Mouse (Mus musculus): ENCODE data around the gene Tfpi2. TPM values are rescaled to one million over a fixed set of nuclear protein-coding genes. Genes with fewer than 3 reads are reported as not detected.

Gene Tfpi2
- polyA plus RNA-seq, 1 experiment from 2014 or later: 7.1 TPM

DNA sequence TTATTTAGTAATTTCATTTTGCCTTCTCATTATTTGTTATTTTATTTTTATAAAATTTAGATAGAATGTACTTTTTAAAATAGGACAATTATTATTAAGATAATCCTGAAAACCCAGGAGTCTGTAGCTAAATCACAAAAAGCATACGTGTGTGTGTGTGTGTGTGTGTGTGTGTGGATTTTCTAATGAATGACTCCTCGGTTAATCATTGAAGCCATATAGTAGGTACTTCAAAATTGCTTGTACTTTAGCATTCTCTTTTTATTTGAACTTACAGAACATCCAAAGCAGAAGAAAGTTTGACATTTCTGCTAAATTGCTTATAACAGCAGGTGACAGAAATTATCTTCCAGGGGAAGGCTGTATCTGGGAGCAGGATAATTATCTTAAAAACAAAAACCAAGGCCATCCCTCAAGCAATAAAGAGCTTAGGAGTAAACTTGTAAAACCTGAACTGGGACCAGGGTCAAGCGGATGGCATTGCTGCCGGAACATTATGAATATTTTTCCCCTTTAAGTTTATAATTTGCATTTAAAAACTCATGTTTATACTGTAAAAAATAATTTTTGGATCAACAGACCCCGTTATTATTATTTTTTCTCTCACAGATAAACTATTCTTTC is 5.9 kb downstream of the Tfpi2 start:
- H3K4me3 ChIP-seq (ENCODE audit: low read depth, low read length): no peak overlapping the region
- no peak overlapping the region for H3K9ac ChIP-seq (ENCODE audit: low read depth, low read length)
- no peak overlapping the region for H3K27ac ChIP-seq (ENCODE audit: low read depth, low read length)
- H3K27me3 ChIP-seq (replicated peaks; ENCODE audit: control insufficient read depth, insufficient read depth, low read length): no peaks in the 10 kb centered on the region
- H3K4me1 ChIP-seq (replicated peaks; ENCODE audit: control insufficient read depth, insufficient read depth, low read length): no peaks in the 10 kb centered on the region
- 51% methylated on average over 5 of the region's 5 CpGs for WGBS
- no peaks in the 10 kb centered on the region for H3K36me3 ChIP-seq (ENCODE audit: control insufficient read depth, insufficient read depth)
- TF ChIP-seq CTCF (IDR thresholded peaks at IDR 0.05; ENCODE audit: low read depth): no peak
- no peak overlapping the region for H3K4me2 ChIP-seq (replicated peaks; ENCODE audit: low read depth)
- H3K9me3 ChIP-seq (ENCODE audit: control insufficient read depth): no peaks in the 10 kb centered on the region
- ATAC-seq: no peak

DNA sequence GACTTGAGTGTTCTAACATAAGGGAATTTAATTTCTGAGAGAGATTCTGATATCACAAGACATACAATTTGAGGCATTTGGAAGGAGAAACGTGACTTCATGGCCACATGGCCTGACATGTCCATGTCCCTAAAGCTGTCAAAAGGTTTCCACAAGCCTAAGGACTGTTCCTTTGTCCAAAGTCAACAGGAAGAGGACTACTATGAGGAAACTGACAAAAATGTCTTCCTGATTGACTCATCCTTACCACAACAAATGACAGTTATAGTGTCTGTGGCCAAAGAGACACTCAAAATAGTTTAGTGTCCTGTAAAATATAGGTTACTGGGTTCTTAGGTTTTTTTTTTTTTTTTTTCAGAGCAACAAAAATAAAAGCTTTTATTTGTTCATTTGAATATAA is 15.0 kb downstream of the Tfpi2 start:
- TF ChIP-seq CTCF (IDR thresholded peaks at IDR 0.05; ENCODE audit: low read depth): no peak
- WGBS: 74% methylated on average over 1 of the region's 1 CpGs
- H3K4me1 ChIP-seq (replicated peaks; ENCODE audit: control insufficient read depth, insufficient read depth, low read length): no peaks in the 10 kb centered on the region
- H3K36me3 ChIP-seq (ENCODE audit: control insufficient read depth, insufficient read depth): no peaks in the 10 kb centered on the region
- no peak for ATAC-seq
- H3K4me2 ChIP-seq (replicated peaks; ENCODE audit: low read depth): no peak overlapping the region
- no peak overlapping the region for H3K27ac ChIP-seq (ENCODE audit: low read depth, low read length)
- no peaks in the 10 kb centered on the region for H3K9me3 ChIP-seq (ENCODE audit: control insufficient read depth)
- H3K27me3 ChIP-seq (replicated peaks; ENCODE audit: control insufficient read depth, insufficient read depth, low read length): no peaks in the 10 kb centered on the region
- H3K4me3 ChIP-seq (ENCODE audit: low read depth, low read length): no peak overlapping the region
- H3K9ac ChIP-seq (ENCODE audit: low read depth, low read length): no peak overlapping the region

GRCm38 (mm10) chr6:3967676-3968626 is 20.8 kb downstream of the Tfpi2 start:
- no peak for ATAC-seq
- H3K9ac ChIP-seq (ENCODE audit: low read depth, low read length): no peak overlapping the region
- no peaks in the 10 kb centered on the region for H3K4me1 ChIP-seq (replicated peaks; ENCODE audit: control insufficient read depth, insufficient read depth, low read length)
- no peaks in the 10 kb centered on the region for H3K9me3 ChIP-seq (ENCODE audit: control insufficient read depth)
- H3K4me2 ChIP-seq (replicated peaks; ENCODE audit: low read depth): peak overlapping the region; percentile 52
- H3K4me3 ChIP-seq (ENCODE audit: low read depth, low read length): peak overlapping the region; percentile 18
- TF ChIP-seq CTCF (IDR thresholded peaks at IDR 0.05; ENCODE audit: low read depth): no peak
- H3K36me3 ChIP-seq (ENCODE audit: control insufficient read depth, insufficient read depth): no peaks in the 10 kb centered on the region
- no peak overlapping the region for H3K27ac ChIP-seq (ENCODE audit: low read depth, low read length)
- 35% methylated on average over 31 of the region's 31 CpGs for WGBS
- no peaks in the 10 kb centered on the region for H3K27me3 ChIP-seq (replicated peaks; ENCODE audit: control insufficient read depth, insufficient read depth, low read length)

DNA sequence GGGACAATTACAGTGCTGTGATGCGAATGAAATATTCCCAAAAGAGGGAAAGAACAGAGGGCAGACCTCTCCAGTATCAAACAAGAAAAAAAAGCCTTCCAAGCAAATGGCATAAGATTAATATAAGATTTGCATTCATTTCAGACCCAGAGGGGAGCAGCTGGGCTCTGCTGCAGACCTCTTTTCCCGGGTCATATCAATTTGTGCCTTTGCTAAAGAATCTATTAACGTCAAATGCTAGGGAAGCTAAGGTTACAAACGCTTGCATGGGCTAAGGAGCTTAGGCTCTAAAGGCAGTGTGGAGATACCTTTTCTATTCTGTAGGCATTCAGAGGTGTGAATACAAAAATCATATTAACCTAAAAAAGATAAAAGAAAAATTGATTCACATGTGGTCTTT is 33.8 kb downstream of the Tfpi2 start:
- Histone ChIP-seq H3K9me3 (ENCODE audit: control insufficient read depth) (no peaks in the 10 kb centered on the region), H3K27me3 (replicated peaks; ENCODE audit: control insufficient read depth, insufficient read depth, low read length) (no peaks in the 10 kb centered on the region), H3K4me2 (replicated peaks; ENCODE audit: low read depth) (no peak overlapping the region), H3K36me3 (ENCODE audit: control insufficient read depth, insufficient read depth) (no peaks in the 10 kb centered on the region), H3K4me1 (replicated peaks; ENCODE audit: control insufficient read depth, insufficient read depth, low read length) (no peaks in the 10 kb centered on the region), H3K27ac (ENCODE audit: low read depth, low read length) (no peak overlapping the region), H3K9ac (ENCODE audit: low read depth, low read length) (no peak overlapping the region), H3K4me3 (ENCODE audit: low read depth, low read length) (no peak overlapping the region)
- WGBS: 71% methylated on average over 4 of the region's 4 CpGs
- no peak for TF ChIP-seq CTCF (IDR thresholded peaks at IDR 0.05; ENCODE audit: low read depth)
- ATAC-seq: no peak

- no peaks in the 10 kb centered on the region for H3K9me3 ChIP-seq (ENCODE audit: control insufficient read depth)
- no peak for ATAC-seq
- H3K27me3 ChIP-seq (replicated peaks; ENCODE audit: control insufficient read depth, insufficient read depth, low read length): no peaks in the 10 kb centered on the region
- TF ChIP-seq CTCF (IDR thresholded peaks at IDR 0.05; ENCODE audit: low read depth): no peak
- H3K36me3 ChIP-seq (ENCODE audit: control insufficient read depth, insufficient read depth): no peaks in the 10 kb centered on the region
- no peaks in the 10 kb centered on the region for H3K4me1 ChIP-seq (replicated peaks; ENCODE audit: control insufficient read depth, insufficient read depth, low read length)
- H3K4me2 ChIP-seq (replicated peaks; ENCODE audit: low read depth): no peak overlapping the region
- H3K9ac ChIP-seq (ENCODE audit: low read depth, low read length): no peak overlapping the region
- H3K27ac ChIP-seq (ENCODE audit: low read depth, low read length): no peak overlapping the region
- WGBS: 48% methylated on average over 1 of the region's 1 CpGs
- H3K4me3 ChIP-seq (ENCODE audit: low read depth, low read length): no peak overlapping the region
Observed at GRCm38 (mm10) chr6:3936140-3936714, 52.5 kb downstream of the Tfpi2 start.

GRCm38 (mm10) chr6:3935606-3936005 is 53.1 kb downstream of the Tfpi2 start:
- Histone ChIP-seq H3K27me3 (replicated peaks; ENCODE audit: control insufficient read depth, insufficient read depth, low read length) (no peaks in the 10 kb centered on the region), H3K36me3 (ENCODE audit: control insufficient read depth, insufficient read depth) (no peaks in the 10 kb centered on the region), H3K4me2 (replicated peaks; ENCODE audit: low read depth) (no peak overlapping the region), H3K4me3 (ENCODE audit: low read depth, low read length) (no peak overlapping the region), H3K9ac (ENCODE audit: low read depth, low read length) (no peak overlapping the region), H3K4me1 (replicated peaks; ENCODE audit: control insufficient read depth, insufficient read depth, low read length) (no peaks in the 10 kb centered on the region), H3K9me3 (ENCODE audit: control insufficient read depth) (no peaks in the 10 kb centered on the region), H3K27ac (ENCODE audit: low read depth, low read length) (no peak overlapping the region)
- ATAC-seq: no peak
- TF ChIP-seq CTCF (IDR thresholded peaks at IDR 0.05; ENCODE audit: low read depth): no peak
- 63% methylated on average over 2 of the region's 2 CpGs for WGBS
